Mouse (Mus musculus) MEL (cell line): ENCODE measurements around the gene Rasl10b.

ENCODE experiments used
- CTCF ChIP-seq, 3 experiments: IDR thresholded peaks in 2 of 3; conservative IDR thresholded peaks in 1 of 3; 2 replicates each; pipeline ENCODE4 v1.5.1; 2011 to 2012; ENCODE audit warnings: low read length in 3 of 3, low read depth in 2 of 3, mild to moderate bottlenecking in 2 of 3, improper control_type of control experiment in 1 of 3, inconsistent platforms in 1 of 3, mixed read lengths in 1 of 3, moderate library complexity in 1 of 3; ENCODE audit not compliant: control insufficient read depth in 1 of 3, insufficient read depth in 1 of 3, poor library complexity in 1 of 3, severe bottlenecking in 1 of 3
- E2F4 ChIP-seq: IDR thresholded peaks from 2 replicates; pipeline ENCODE4 v1.6.1; 2011; ENCODE audit warnings: low read depth, low read length, improper control_type of control experiment, borderline replicate concordance
- GATA1 ChIP-seq: IDR thresholded peaks from 2 replicates; pipeline ENCODE4 v1.6.1; 2011; ENCODE audit warnings: low read depth, low read length, improper control_type of control experiment
- MAFK ChIP-seq: IDR thresholded peaks from 2 replicates; pipeline ENCODE4 v1.6.1; 2011; ENCODE audit warnings: low read depth, mild to moderate bottlenecking, low read length, improper control_type of control experiment, borderline replicate concordance
- MXI1 ChIP-seq: IDR thresholded peaks from 2 replicates; pipeline ENCODE4 v1.6.1; 2011; ENCODE audit warnings: mild to moderate bottlenecking, low read depth, low read length, improper control_type of control experiment
- ZC3H11A ChIP-seq: IDR thresholded peaks from 2 replicates; pipeline ENCODE4 v1.6.1; 2012; ENCODE audit warnings: low read depth, mild to moderate bottlenecking, inconsistent platforms, low read length, improper control_type of control experiment

DNA sequence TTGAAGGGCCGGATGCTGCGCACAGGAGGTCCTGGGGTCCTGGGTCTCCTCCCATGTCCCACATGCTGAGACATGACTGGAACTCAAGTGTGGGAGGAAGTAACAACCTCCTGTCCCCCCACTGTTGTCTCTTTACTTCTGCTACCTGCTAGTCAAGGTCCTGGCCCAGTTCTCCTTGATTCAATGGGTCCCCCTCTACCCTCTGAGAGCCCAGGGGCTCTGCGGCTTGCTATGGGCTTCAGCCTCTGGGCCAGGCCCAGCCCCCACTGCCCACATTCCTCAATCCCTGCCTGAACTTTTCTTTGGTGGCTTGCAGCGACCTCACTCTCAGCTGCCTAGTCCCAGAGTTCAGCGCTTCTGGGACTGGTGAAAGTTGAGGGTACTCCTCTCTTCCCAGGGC lies 20.4 kb downstream of the Rasl10b start, which contains the start of gene Gas2l2:
- TF ChIP-seq ZC3H11A (no peak), CTCF (IDR thresholded peaks at IDR 0.05 in 2 of 3, conservative IDR thresholded peaks at IDR 0.05 in 1 of 3; ENCODE audit: control insufficient read depth in 1 of 3, insufficient read depth in 1 of 3, low read depth in 2 of 3, low read length in 3 of 3, poor library complexity in 1 of 3, severe bottlenecking in 1 of 3) (no peak), E2F4 (no peak), GATA1 (no peak), MXI1 (no peak), MAFK (no peak)
